Mouse (Mus musculus) G1E-ER4 (cell line): ENCODE measurements around the gene Nr5a2. TPM values are rescaled to one million over a fixed set of nuclear protein-coding genes. Genes with fewer than 3 reads are reported as not detected.

Experiments used
- GATA1 ChIP-seq: IDR thresholded peaks from one replicate; pipeline ENCODE4 v1.8.0; 2012; ENCODE audit warnings: low read length, inconsistent platforms
- polyA plus RNA-seq: library from polyadenylated mRNA; stranded (reverse); fragments of >175 nt; gene quantifications from 2 replicates; pipeline ENCODE4 v1.2.3, GENCODE M21; 2012

Gene Nr5a2
- polyA plus RNA-seq, 1 experiment: 0.05 TPM

- no peak for TF ChIP-seq GATA1
Observed at GRCm38 (mm10) chr1:136894753-136895152, 65.5 kb downstream of the Nr5a2 start.

GRCm38 (mm10) chr1:136893162-136893561 is 67.1 kb downstream of the Nr5a2 start:
- TF ChIP-seq GATA1: no peak

DNA sequence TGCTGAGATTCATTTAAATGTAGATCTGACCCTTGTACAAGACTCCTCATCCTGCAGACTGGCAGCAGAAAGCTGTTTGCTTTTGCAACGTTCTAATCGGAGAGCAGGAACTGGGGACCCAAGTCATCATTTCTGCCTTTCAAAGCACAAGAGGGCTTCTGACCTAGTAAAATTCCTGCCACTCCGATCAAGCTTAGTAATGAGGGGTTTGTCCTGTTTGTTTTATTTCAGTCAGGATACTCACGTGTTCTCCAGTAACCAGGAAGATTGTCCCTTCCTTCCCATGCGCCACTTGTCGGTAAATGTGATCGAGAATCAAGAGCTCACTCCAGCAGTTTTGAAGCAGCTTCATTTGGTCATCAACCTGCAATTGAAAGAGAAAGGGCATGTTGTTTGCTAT is 69.8 kb downstream of the Nr5a2 start:
- TF ChIP-seq GATA1: no peak

DNA sequence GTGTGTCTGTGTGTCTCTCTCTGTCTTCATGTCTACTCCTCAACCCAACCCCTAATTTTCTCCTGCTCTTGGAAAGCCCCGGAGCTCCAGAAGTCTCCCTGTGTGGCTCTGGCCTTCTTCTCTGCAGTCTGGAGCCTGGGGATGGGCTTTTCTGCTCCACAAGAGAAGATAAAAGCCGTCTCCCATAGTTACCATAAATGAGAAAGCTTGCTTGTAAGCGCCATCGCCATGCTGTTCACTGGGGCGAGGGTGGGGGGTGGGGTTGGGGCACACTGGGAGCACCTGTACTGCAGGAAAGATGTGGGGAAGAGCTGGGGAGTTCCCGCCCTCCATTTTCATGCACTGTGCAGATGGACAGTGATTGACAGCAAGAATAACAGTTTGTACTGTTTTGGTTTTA is 71.5 kb downstream of the Nr5a2 start:
- no peak for TF ChIP-seq GATA1

GRCm38 (mm10) chr1:136886678-136887077 is 73.6 kb downstream of the Nr5a2 start:
- no peak for TF ChIP-seq GATA1

- TF ChIP-seq GATA1: no peak
Observed at GRCm38 (mm10) chr1:136883458-136884174, 76.6 kb downstream of the Nr5a2 start.

DNA sequence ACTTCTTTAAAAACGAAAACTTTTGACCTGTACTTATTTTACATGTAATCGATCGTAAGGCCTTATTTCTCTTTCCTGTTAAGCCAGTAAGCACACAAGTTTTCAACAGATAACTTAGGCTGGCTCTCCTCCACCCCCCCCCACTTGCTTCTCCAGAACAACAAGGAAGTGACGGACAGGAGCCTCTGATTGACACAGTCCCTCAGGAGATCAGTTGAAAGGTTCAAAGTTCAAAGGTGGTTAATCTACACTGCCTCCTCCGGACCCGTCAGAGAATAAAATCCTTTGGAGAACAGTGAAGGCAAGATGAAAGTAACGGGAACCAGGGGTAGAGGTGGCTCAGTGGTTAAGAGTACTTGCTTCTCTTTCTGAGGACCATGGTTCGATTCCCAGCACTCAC is 80.0 kb downstream of the Nr5a2 start:
- TF ChIP-seq GATA1: no peak

DNA sequence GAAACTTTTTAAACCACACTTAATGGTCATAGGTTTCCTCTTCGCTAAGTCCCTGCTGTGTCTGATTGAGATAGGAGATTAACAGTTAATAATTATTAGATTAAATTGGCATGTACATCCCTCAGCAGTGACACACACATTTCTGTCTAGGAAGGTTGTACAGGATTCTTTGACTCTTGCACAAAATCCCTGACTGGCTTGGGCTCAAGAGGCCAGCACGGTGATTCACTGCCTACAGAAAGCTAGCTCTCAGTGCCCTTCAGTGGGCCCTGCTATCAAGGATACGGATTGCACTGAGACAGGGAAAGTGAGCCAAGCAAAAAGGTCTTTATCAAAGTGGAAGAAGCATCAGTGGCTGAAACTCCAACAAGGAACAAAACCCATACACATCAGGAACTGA is 85.2 kb downstream of the Nr5a2 start:
- no peak for TF ChIP-seq GATA1

GRCm38 (mm10) chr1:136868955-136869354 is 91.3 kb downstream of the Nr5a2 start:
- no peak for TF ChIP-seq GATA1

DNA sequence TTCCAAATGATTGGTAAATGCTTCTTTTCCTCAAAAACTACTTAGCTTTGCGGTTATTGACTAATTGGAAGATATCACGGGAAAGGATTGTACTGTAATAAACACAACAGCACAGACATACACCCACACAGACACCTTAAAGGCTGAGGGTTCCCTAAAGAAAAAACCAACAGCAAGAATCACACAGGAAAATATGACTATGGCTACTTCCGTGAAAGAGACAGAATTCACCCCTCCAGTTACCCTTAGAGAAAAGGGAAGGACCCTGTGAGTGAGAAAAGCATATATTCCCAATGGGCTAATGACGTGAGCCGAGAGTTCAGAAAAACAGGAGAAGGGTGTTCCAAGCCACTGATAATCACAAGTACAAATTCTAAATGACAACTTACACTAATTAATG is 92.0 kb downstream of the Nr5a2 start:
- TF ChIP-seq GATA1: no peak

GRCm38 (mm10) chr1:136866481-136867092 is 93.7 kb downstream of the Nr5a2 start:
- no peak for TF ChIP-seq GATA1

GRCm38 (mm10) chr1:136863209-136863608 is 97.0 kb downstream of the Nr5a2 start:
- TF ChIP-seq GATA1: no peak

GRCm38 (mm10) chr1:136859454-136859853 is 100.8 kb downstream of the Nr5a2 start:
- no peak for TF ChIP-seq GATA1

- TF ChIP-seq GATA1: no peak
Observed at GRCm38 (mm10) chr1:136858724-136859123, 101.5 kb downstream of the Nr5a2 start.

DNA sequence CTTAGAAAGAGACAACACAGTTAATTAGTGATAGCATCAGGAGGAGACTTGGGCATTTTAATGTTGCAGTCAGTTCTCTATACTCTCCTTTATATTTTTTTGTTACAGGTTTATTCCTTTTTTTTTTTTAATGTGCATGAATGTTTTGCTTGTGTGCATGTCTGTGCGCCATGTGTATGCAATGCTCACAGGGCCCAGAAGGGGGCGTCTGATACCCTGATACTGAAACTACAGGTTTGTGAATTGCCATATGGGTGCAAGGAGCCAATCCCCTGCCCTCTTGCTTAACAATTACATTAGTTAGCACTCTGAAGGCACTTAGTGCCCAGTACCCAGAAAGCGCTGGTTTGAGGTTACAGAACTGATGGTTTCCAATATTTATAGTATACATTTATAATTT is 104.1 kb downstream of the Nr5a2 start:
- TF ChIP-seq GATA1: no peak

GRCm38 (mm10) chr1:136848791-136849190 is 111.5 kb downstream of the Nr5a2 start:
- no peak for TF ChIP-seq GATA1

GRCm38 (mm10) chr1:136846081-136846480 is 114.2 kb downstream of the Nr5a2 start:
- no peak for TF ChIP-seq GATA1

DNA sequence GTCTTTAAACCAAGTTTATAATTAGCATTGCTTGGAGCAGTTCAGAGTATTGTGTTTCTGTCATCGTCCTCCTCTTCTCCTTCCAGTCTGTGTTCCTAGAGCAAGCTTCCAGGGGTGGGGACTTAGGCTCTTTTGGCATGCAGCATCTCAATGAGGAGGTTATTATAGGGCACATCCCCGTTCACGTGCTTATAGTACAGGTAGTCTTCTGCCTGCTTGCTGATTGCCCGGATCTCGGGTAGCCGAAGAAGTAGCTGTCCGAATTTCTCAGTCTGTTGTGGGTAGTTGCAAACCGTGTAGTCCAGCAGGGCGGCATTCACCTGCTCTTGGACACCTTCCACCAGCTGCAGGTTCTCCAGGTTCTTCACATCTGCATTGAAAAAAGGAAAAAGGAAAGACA is 114.9 kb downstream of the Nr5a2 start:
- TF ChIP-seq GATA1: no peak

DNA sequence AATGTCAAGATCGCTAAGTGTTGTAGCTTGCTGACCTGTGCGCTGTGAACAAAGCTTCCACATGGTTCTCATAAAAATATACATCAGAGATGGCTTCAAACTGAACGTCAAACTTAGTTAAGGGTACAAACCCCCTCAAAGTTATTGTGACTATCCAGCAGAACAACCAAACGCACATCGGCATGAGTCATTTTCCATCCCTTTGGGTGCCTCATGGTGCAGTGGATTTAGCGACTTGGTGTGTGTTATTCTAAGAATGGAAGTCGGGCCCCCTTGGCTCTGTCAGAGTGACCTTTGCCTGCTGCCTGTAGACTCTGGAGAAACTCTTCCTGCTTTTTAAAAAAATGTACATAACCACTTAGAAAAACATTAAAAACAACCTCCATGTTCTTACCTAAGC is 119.7 kb downstream of the Nr5a2 start:
- TF ChIP-seq GATA1: no peak
